Mouse (Mus musculus) spleen, embryonic (tissue): ENCODE results near the gene Tdrd6.

Source experiments
- CTCF ChIA-PET: fragments of 350-600 bp; sonication (Branson Sonifier 250); formaldehyde crosslinking; loops from one replicate; lab custom pipeline; 2022; lab: Charles Lee

Gene Tdrd6

GRCm38 (mm10) chr17:43629496-43630426 is at the start of gene Tdrd6:
Tdrd6 (minus strand) TSS chr17:43630299.
- CTCF ChIA-PET = no interaction called here

DNA sequence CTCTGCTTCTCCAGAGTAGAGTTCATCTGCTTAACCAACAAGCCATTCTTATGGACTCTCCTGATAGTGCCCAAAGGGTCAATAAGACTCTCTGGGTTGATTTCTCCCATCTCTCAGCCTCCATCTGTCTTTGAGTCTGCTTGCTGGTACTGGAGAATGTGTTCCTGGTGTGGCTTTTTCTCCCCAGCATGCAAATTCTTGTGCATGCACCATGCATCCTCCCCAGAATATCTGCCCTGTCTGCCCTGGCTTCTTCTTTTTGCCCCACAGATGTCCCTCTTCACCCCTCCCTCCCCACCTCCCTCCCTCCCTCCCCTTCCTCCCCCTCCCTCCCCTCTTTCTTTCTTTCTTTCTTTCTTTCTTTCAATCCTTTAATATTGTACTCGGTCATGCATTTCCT is 47.2 kb upstream of the Tdrd6 start:
- CTCF ChIA-PET = interaction anchor here (0.8 kb wide), 1 partner anchor 22 kb away, joined by 15 read pairs; no protein-coding TSS in a partner anchor

DNA sequence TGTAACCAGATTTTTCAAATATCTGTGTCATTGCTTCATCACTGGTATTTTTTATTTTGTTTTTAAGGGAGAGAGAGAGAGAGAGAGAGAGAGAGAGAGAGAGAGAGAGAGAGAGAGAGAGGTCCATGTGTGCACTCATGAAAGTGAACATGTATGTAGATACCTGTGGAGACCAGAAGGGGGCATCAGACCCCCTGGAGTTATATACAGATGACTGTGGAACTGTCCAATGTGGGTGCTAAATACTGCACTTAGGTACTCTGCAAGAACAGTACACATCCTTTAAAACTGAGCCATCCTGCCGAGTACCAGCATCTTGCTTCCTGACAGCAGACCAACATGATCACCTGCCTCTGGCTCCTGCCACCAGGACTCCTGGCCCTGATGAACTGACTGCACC is 46.1 kb upstream of the Tdrd6 start:
- CTCF ChIA-PET = interaction anchor here (0.7 kb wide), 1 partner anchor 8 kb away, joined by 4 read pairs; no protein-coding TSS in a partner anchor

GRCm38 (mm10) chr17:43675228-43675627 is 45.1 kb upstream of the Tdrd6 start:
- CTCF ChIA-PET = no interaction called here

GRCm38 (mm10) chr17:43671907-43672306 is 41.8 kb upstream of the Tdrd6 start:
- CTCF ChIA-PET = no interaction called here

DNA sequence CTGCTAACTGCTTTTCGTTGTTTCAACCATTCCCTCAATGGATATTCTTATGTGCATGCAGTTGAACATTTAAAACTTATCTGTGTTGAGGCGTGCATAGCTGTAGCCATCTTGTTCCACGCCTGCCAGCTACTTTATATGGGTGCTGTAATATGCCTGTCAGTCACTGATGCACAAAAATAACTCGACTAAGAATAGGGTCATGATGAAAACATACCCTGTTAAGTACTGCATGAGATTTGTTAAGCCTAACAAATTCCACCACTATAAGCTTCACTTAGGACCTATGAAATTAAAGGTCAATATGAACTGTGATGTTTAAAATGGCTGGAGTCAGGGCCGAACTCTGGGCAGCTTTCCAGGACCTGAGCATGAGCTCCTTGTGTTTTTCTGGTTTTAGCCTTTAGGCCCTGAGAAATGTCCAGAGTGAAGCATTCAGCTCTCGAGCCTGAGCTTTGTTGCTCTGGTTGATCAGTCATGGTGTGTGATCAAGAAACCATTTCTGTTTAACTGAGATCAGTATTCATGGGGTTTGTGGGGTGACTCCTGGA is 39.1 kb upstream of the Tdrd6 start:
- CTCF ChIA-PET = no interaction called here

- CTCF ChIA-PET = interaction anchor here (0.6 kb wide), 2 partner anchors 9 to 11 kb away, joined by 4 to 8 read pairs; no protein-coding TSS in a partner anchor
These were observed 37.3 kb upstream of the Tdrd6 start, which contains the start of gene Cyp39a1 for GRCm38 (mm10) chr17:43667290-43667843. Cyp39a1 (plus strand) TSS chr17:43667425.

DNA sequence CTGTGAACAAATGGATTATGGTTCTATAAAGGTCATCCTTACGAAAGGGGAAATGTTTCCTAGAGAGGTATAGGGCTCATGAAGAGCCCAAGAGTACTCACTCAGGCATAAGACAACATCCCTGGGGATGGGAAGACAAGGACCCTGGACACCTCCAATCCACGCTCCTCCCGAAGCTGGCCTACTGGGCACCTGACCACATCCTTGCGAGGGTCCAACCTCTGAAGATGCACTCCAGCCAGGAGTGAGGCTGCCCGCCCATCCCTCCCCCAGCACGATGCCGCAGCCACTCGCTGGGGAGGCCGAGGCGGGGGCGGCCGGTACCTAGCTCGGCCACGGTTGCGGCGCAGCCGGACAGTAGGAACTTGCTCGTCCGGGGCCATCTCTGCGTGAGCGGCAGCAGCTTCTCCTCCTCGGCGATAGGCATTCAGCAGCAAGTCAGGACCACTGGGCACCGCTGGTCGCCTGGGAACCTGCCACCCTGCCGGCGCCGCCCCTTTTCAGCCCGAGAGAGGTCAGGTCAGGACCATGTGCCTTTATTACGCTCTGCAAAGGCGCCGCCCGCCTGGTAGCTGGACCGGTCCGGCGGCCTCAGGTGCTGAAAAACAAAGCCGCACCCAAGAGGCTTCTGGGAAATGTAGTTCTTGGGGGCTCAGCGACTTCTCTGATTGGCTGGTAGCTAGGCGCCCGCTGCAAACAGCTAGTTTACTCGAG is 36.6 kb upstream of the Tdrd6 start, which contains the start of gene Slc25a27:
Gene Slc25a27 (minus strand): TSS at position 639 of the 714 bp plus-strand sequence.
- CTCF ChIA-PET = no interaction called here

DNA sequence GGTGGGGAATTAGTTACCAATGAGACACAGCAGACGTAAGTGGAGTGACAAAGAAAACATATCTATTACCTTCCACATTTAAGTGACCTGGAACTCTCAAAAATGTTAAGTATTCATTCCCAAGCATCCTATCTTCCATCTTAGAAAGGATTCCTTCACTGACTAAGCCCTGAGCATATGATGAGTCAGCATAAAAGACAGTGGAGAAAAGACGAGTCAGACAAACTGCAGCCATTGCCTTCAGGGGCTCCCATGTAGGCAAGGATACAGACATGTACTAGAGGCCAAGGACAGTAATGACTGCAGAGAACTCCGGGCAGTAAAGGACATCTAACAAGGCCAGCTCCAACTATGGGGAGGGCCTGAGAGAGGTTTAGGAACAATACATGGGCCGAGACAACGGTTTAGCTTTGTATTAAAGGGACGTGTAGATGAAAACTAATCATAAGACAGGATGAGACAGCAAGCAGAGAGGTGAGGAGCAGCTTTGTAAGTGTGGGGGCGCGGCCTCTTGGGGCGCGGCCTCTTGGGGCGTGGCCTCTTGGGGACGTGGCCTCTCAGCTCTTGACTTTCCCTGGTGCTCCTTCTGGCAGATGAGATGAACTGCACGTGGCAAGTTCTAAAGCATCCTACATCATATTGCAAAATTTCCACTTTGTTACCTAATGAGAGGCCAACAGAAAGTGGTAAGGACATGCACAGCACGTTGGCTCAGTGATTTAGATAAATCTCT is 21.4 kb upstream of the Tdrd6 start:
- CTCF ChIA-PET = interaction anchor here (0.5 kb wide), 1 partner anchor 10 kb away, joined by 3 read pairs; no protein-coding TSS in a partner anchor

- CTCF ChIA-PET = no interaction called here
These were observed 19.7 kb upstream of the Tdrd6 start for GRCm38 (mm10) chr17:43649641-43650436.

GRCm38 (mm10) chr17:43646925-43647324 is 16.8 kb upstream of the Tdrd6 start:
- CTCF ChIA-PET = no interaction called here

- CTCF ChIA-PET = no interaction called here
These were observed 15.0 kb upstream of the Tdrd6 start for GRCm38 (mm10) chr17:43645136-43645535.

GRCm38 (mm10) chr17:43644375-43644774 is 14.3 kb upstream of the Tdrd6 start:
- CTCF ChIA-PET = no interaction called here

- CTCF ChIA-PET = no interaction called here
These were observed 13.1 kb upstream of the Tdrd6 start for GRCm38 (mm10) chr17:43643191-43643590.

DNA sequence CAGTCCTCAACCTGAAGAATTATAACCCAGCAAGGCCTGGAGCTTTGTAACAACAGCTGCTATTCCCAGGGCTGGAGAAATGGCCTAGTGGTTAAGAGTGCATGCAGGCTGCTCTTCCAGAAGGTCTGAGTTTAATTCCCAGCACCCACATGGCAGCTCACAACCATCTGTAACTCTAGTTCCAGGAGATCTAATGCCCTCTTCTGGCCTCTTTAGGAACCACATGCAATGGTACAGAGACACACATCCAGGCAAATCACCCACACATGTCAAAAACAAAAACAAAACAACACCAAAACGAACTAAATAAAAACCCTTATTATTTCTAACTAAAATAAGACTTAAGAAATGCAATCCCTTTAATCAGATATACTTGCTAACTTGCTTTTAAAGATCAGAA is 10.7 kb upstream of the Tdrd6 start:
- CTCF ChIA-PET = no interaction called here

DNA sequence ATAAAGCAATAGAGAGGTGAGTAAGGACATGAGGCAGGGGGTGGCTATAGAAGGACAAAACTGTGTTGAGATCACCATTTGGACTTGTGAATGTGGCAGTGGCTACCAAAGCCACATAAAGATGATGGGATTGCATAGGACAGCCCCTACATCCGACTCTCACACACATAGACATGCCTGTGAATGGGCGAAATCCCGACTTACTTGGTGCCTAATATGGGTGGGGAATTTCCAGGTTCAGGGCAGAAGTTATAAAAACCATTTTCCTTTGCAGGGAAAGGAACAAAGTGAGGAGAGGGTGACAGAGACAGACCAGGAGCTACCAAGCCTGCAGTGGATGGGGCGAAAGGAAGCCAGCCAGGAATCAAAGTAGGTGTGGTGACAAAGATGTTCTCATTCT is 7.0 kb upstream of the Tdrd6 start:
- CTCF ChIA-PET = no interaction called here

DNA sequence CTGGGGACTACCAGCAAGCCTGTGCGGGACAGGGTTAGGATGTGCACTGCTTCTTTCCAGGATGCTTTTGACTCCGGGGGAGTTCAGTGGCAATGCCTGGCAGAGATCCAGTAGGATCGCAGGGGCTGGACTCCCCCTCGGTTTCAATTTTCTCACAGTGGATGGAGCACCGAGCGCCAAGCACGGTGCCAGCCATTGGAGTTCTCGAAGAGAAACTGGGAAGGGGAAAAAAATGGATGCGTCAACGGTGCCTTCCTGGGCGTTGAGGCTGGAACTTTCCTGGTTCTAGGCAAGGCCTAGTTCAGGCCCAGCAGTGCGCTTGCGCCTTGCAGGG is 295 bp upstream of the Tdrd6 start:
- CTCF ChIA-PET = no interaction called here

DNA sequence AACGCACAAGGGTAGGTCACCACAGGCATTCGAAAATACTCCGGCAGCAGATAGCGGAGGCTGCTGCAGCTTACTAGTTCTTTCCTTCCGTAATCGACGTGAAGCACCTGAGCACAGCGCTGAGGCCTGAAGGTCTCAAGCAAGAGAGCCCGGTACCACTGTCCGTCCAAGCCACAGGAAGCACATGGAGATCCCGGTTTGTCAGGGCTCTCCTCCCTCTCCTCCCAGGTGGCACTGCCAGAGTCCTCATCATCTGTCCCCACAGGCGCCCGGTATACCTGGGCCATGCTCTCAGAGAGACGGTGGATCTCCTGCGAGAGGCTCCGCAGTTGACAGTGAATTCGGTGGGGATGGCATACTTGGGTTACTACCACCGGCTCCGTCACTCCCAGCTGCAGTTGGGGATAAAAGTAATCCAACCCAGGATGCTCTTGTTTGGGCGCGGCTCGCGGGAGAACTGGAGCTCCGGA is 1.0 kb downstream of the Tdrd6 start:
- CTCF ChIA-PET = no interaction called here

DNA sequence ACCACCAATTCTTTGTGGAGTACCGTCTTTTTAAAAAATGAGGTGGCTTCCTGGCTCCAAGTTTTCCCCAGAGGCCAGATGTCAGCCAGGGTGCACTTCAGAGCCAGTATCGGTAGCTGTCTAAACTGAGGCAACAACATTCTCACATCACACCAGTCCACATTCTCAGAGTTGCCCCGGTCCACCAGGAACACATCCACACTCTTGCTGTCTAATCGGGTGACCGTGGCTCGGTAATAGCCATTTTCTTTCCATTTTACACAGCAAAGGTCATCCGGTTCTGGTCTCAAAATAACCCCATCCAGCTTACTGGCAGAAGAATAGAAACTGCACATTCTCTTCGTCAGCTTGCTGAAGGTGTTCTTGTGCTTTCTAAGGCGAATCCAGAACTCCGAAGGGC is 1.9 kb downstream of the Tdrd6 start:
- CTCF ChIA-PET = interaction anchor here (0.9 kb wide), 1 partner anchor 17 kb away, joined by 3 read pairs; no protein-coding TSS in a partner anchor

GRCm38 (mm10) chr17:43622076-43622475 is 8.0 kb downstream of the Tdrd6 start:
- CTCF ChIA-PET = no interaction called here
